Mouse (Mus musculus) MEL (cell line): ENCODE measurements around the gene Fam19a2. TPM values are rescaled to one million over a fixed set of nuclear protein-coding genes. Genes with fewer than 3 reads are reported as not detected.

Source experiments
- DNase-seq: peaks from one replicate; pipeline ENCODE4 v3.0.0; 2011; ENCODE audit warnings: low read depth, low spot score
- H3K27ac ChIP-seq: 2 replicates; pipeline ENCODE4 v1.5.1; 2012; ENCODE audit warnings: low read depth, mild to moderate bottlenecking, control low read depth, low read length, moderate library complexity; ENCODE audit not compliant: control insufficient read depth
- H3K27me3 ChIP-seq, 2 experiments: fragments of 150-350 bp in 1 of 2; sonication (generic) in 1 of 2; 2 replicates each; pipeline ENCODE4 v1.6.1; 2012; ENCODE audit warnings: low read length in 2 of 2, mild to moderate bottlenecking in 2 of 2, improper control_type of control experiment in 1 of 2, moderate library complexity in 1 of 2; ENCODE audit not compliant: insufficient read depth in 2 of 2, control insufficient read depth in 1 of 2
- H3K36me3 ChIP-seq, 2 experiments: 2 replicates each; pipeline ENCODE4 v1.6.1; 2012 to 2014; ENCODE audit warnings: low read length in 2 of 2, improper control_type of control experiment in 1 of 2, inconsistent platforms in 1 of 2, mild to moderate bottlenecking in 1 of 2; ENCODE audit not compliant: insufficient read depth in 2 of 2, control insufficient read depth in 1 of 2
- H3K4me1 ChIP-seq, 2 experiments: fragments of 150-350 bp in 1 of 2; sonication (generic) in 1 of 2; 2 replicates each; pipeline ENCODE4 v1.6.1; 2012; ENCODE audit warnings: low read length in 2 of 2, improper control_type of control experiment in 1 of 2, mild to moderate bottlenecking in 1 of 2; ENCODE audit not compliant: insufficient read depth in 2 of 2, control insufficient read depth in 1 of 2
- H3K4me3 ChIP-seq, 2 experiments: fragments of 150-350 bp in 1 of 2; sonication (generic) in 1 of 2; 2 replicates each; pipeline ENCODE4 v1.5.1; 2012; ENCODE audit warnings: low read depth in 2 of 2, low read length in 2 of 2, mild to moderate bottlenecking in 2 of 2, moderate library complexity in 2 of 2, control low read depth in 1 of 2, improper control_type of control experiment in 1 of 2; ENCODE audit not compliant: control insufficient read depth in 1 of 2, insufficient read depth in 1 of 2
- H3K79me2 ChIP-seq: 2 replicates; pipeline ENCODE4 v1.6.1; 2012; ENCODE audit warnings: mild to moderate bottlenecking, low read length, moderate library complexity; ENCODE audit not compliant: control insufficient read depth, poor library complexity, insufficient read depth
- H3K9ac ChIP-seq: 2 replicates; pipeline ENCODE4 v1.6.1; 2012; ENCODE audit warnings: low read depth, mild to moderate bottlenecking, control low read depth, low read length, moderate library complexity; ENCODE audit not compliant: control insufficient read depth, poor library complexity, severe bottlenecking
- H3K9me3 ChIP-seq: fragments of 150-350 bp; sonication (generic); replicated peaks from 2 replicates; pipeline ENCODE4 v1.6.1; 2012; ENCODE audit warnings: mild to moderate bottlenecking, low read length, improper control_type of control experiment, moderate library complexity; ENCODE audit not compliant: insufficient read depth
- CHD1 ChIP-seq: IDR thresholded peaks from 2 replicates; pipeline ENCODE4 v1.6.1; 2012; ENCODE audit warnings: low read depth, mild to moderate bottlenecking, inconsistent platforms, low read length, improper control_type of control experiment
- CHD2 ChIP-seq: IDR thresholded peaks from 2 replicates; pipeline ENCODE4 v1.6.1; 2011; ENCODE audit warnings: low read length, improper control_type of control experiment
- CTCF ChIP-seq, 3 experiments: IDR thresholded peaks in 2 of 3; conservative IDR thresholded peaks in 1 of 3; 2 replicates each; pipeline ENCODE4 v1.5.1; 2011 to 2012; ENCODE audit warnings: low read length in 3 of 3, low read depth in 2 of 3, mild to moderate bottlenecking in 2 of 3, improper control_type of control experiment in 1 of 3, inconsistent platforms in 1 of 3, mixed read lengths in 1 of 3, moderate library complexity in 1 of 3; ENCODE audit not compliant: control insufficient read depth in 1 of 3, insufficient read depth in 1 of 3, poor library complexity in 1 of 3, severe bottlenecking in 1 of 3
- E2F4 ChIP-seq: IDR thresholded peaks from 2 replicates; pipeline ENCODE4 v1.6.1; 2011; ENCODE audit warnings: low read depth, low read length, improper control_type of control experiment, borderline replicate concordance
- ELF1 ChIP-seq: IDR thresholded peaks from 2 replicates; pipeline ENCODE4 v1.6.1; 2014; ENCODE audit warnings: low read depth, mild to moderate bottlenecking, inconsistent platforms, low read length, improper control_type of control experiment, moderate library complexity
- EP300 ChIP-seq, 2 experiments: IDR thresholded peaks; 2 replicates each; pipeline ENCODE4 v1.6.1; 2011; ENCODE audit warnings: improper control_type of control experiment in 2 of 2, low read length in 2 of 2, low read depth in 1 of 2, mild to moderate bottlenecking in 1 of 2
- ETS1 ChIP-seq: IDR thresholded peaks from 2 replicates; pipeline ENCODE4 v1.6.1; 2012; ENCODE audit warnings: low read depth, mild to moderate bottlenecking, inconsistent platforms, low read length, improper control_type of control experiment, moderate library complexity
- GABPA ChIP-seq: IDR thresholded peaks from 2 replicates; pipeline ENCODE4 v1.6.1; 2012; ENCODE audit warnings: low read depth, mild to moderate bottlenecking, inconsistent platforms, low read length, improper control_type of control experiment, moderate library complexity
- GATA1 ChIP-seq: IDR thresholded peaks from 2 replicates; pipeline ENCODE4 v1.6.1; 2011; ENCODE audit warnings: low read depth, low read length, improper control_type of control experiment
- JUND ChIP-seq: IDR thresholded peaks from 2 replicates; pipeline ENCODE4 v1.6.1; 2011; ENCODE audit warnings: low read depth, mild to moderate bottlenecking, improper control_type of control experiment, low read length
- KAT2A ChIP-seq: conservative IDR thresholded peaks from 2 replicates; pipeline ENCODE4 v1.6.1; 2012; ENCODE audit warnings: low read depth, low read length, improper control_type of control experiment, inconsistent platforms
- MAFK ChIP-seq: IDR thresholded peaks from 2 replicates; pipeline ENCODE4 v1.6.1; 2011; ENCODE audit warnings: low read depth, mild to moderate bottlenecking, low read length, improper control_type of control experiment, borderline replicate concordance
- MAX ChIP-seq: IDR thresholded peaks from 2 replicates; pipeline ENCODE4 v1.6.1; 2011; ENCODE audit warnings: low read length, improper control_type of control experiment
- MXI1 ChIP-seq: IDR thresholded peaks from 2 replicates; pipeline ENCODE4 v1.6.1; 2011; ENCODE audit warnings: mild to moderate bottlenecking, low read depth, low read length, improper control_type of control experiment
- MYC ChIP-seq: IDR thresholded peaks from 2 replicates; pipeline ENCODE4 v1.6.1; 2011; ENCODE audit warnings: low read depth, mild to moderate bottlenecking, low read length, improper control_type of control experiment, moderate library complexity
- NELFE ChIP-seq: IDR thresholded peaks from 2 replicates; pipeline ENCODE4 v1.6.1; 2011; ENCODE audit warnings: low read depth, low read length, improper control_type of control experiment
- NRF1 ChIP-seq: IDR thresholded peaks from 2 replicates; pipeline ENCODE4 v1.6.1; 2014; ENCODE audit warnings: low read depth, mild to moderate bottlenecking, inconsistent platforms, low read length, improper control_type of control experiment, moderate library complexity; ENCODE audit not compliant: poor library complexity, insufficient read depth, severe bottlenecking
- POLR2A ChIP-seq, 2 experiments: IDR thresholded peaks; 2 replicates each; pipeline ENCODE4 v1.6.1; 2011 to 2012; ENCODE audit warnings: low read length in 2 of 2, mild to moderate bottlenecking in 2 of 2, control low read depth in 1 of 2, improper control_type of control experiment in 1 of 2, low read depth in 1 of 2, moderate library complexity in 1 of 2; ENCODE audit not compliant: control insufficient read depth in 1 of 2, insufficient read depth in 1 of 2, poor library complexity in 1 of 2
- POLR2AphosphoS2 ChIP-seq: IDR thresholded peaks from 2 replicates; pipeline ENCODE4 v1.6.1; 2011; ENCODE audit warnings: low read length, improper control_type of control experiment
- POLR2AphosphoS5 ChIP-seq: IDR thresholded peaks from 2 replicates; pipeline ENCODE4 v1.6.1; 2012; ENCODE audit warnings: low read depth, borderline replicate concordance, mild to moderate bottlenecking, inconsistent platforms, low read length, moderate library complexity, mixed read lengths
- RAD21 ChIP-seq: IDR thresholded peaks from 2 replicates; pipeline ENCODE4 v1.6.1; 2011; ENCODE audit warnings: mild to moderate bottlenecking, low read depth, low read length, improper control_type of control experiment
- RCOR1 ChIP-seq: IDR thresholded peaks from 2 replicates; pipeline ENCODE4 v1.6.1; 2012; ENCODE audit warnings: low read depth, mild to moderate bottlenecking, inconsistent platforms, low read length, improper control_type of control experiment
- TAL1 ChIP-seq: IDR thresholded peaks from 2 replicates; pipeline ENCODE4 v1.6.1; 2012; ENCODE audit warnings: mild to moderate bottlenecking, inconsistent platforms, low read length, moderate library complexity, mixed read lengths
- TBP ChIP-seq: IDR thresholded peaks from 2 replicates; pipeline ENCODE4 v1.8.0; 2011; ENCODE audit warnings: low read depth, low read length, improper control_type of control experiment
- USF1 ChIP-seq: IDR thresholded peaks from 2 replicates; pipeline ENCODE4 v1.6.1; 2014; ENCODE audit warnings: low read depth, mild to moderate bottlenecking, inconsistent platforms, low read length, improper control_type of control experiment, moderate library complexity
- ZC3H11A ChIP-seq: IDR thresholded peaks from 2 replicates; pipeline ENCODE4 v1.6.1; 2012; ENCODE audit warnings: low read depth, mild to moderate bottlenecking, inconsistent platforms, low read length, improper control_type of control experiment
- ZKSCAN1 ChIP-seq: IDR thresholded peaks from 2 replicates; pipeline ENCODE4 v1.6.1; 2012; ENCODE audit warnings: low read depth, mild to moderate bottlenecking, inconsistent platforms, low read length, improper control_type of control experiment, moderate library complexity
- ZMIZ1 ChIP-seq: IDR thresholded peaks from 2 replicates; pipeline ENCODE4 v1.6.1; 2012; ENCODE audit warnings: low read depth, mild to moderate bottlenecking, inconsistent platforms, low read length, improper control_type of control experiment, moderate library complexity
- polyA plus RNA-seq, 2 experiments: library from polyadenylated mRNA; stranded (reverse) in 1 of 2; unstranded in 1 of 2; fragments of >175 nt in 1 of 2; fragments of >200 nt in 1 of 2; gene quantifications; 2 replicates each; pipeline versions ENCODE4 v1.2.1 to v1.2.4; 2012; ENCODE audit warnings: low replicate concordance in 2 of 2, low read depth in 1 of 2; ENCODE audit not compliant: insufficient read length in 2 of 2, insufficient read depth in 1 of 2, missing spikeins in 1 of 2
- total RNA-seq: library from RNA; depleted of rRNA; stranded (reverse); fragments of 300-350 nt; gene quantifications from 2 replicates; pipeline ENCODE4 v1.2.3, GENCODE M21; 2012

Fam19a2 gene
- total and polyA plus RNA-seq, 3 experiments: not detected

GRCm38 (mm10) chr10:123748317-123748716 lies 484.5 kb downstream of the Fam19a2 start:
- Histone ChIP-seq H3K9me3 (no peaks in the 10 kb centered on the region), H3K27ac (no peak overlapping the region), H3K27me3 (no peaks in the 10 kb centered on the region), H3K79me2 (no peaks in the 10 kb centered on the region), H3K4me3 (no peak overlapping the region), H3K9ac (no peak overlapping the region), H3K4me1 (no peaks in the 10 kb centered on the region), H3K36me3 (no peaks in the 10 kb centered on the region)
- DNase-seq: no peak
- TF ChIP-seq NRF1: no peak
- TF ChIP-seq RAD21: no peak
- no peak for TF ChIP-seq JUND
- no peak for TF ChIP-seq KAT2A
- TF ChIP-seq E2F4: no peak
- TF ChIP-seq RCOR1: no peak
- no peak for TF ChIP-seq TBP
- no peak for TF ChIP-seq ETS1
- no peak for TF ChIP-seq POLR2AphosphoS2
- TF ChIP-seq CTCF (IDR thresholded peaks at IDR 0.05 in 2 of 3, conservative IDR thresholded peaks at IDR 0.05 in 1 of 3; ENCODE audit: control insufficient read depth in 1 of 3, insufficient read depth in 1 of 3, low read depth in 2 of 3, low read length in 3 of 3, poor library complexity in 1 of 3, severe bottlenecking in 1 of 3): no peak
- TF ChIP-seq MXI1: no peak
- no peak for TF ChIP-seq MAX
- TF ChIP-seq POLR2A (IDR thresholded peaks at IDR 0.05; ENCODE audit: control insufficient read depth in 1 of 2, insufficient read depth in 1 of 2, low read depth in 1 of 2, low read length in 2 of 2, poor library complexity in 1 of 2): no peak
- no peak for TF ChIP-seq MAFK
- no peak for TF ChIP-seq EP300 (IDR thresholded peaks at IDR 0.05; ENCODE audit: low read depth in 1 of 2, low read length in 2 of 2)
- no peak for TF ChIP-seq GATA1
- TF ChIP-seq CHD2: no peak
- no peak for TF ChIP-seq GABPA
- no peak for TF ChIP-seq MYC

GRCm38 (mm10) chr10:123751676-123752280 lies 488.0 kb downstream of the Fam19a2 start:
- Histone ChIP-seq H3K27ac (no peak overlapping the region), H3K9ac (no peak overlapping the region), H3K9me3 (no peaks in the 10 kb centered on the region), H3K27me3 (no peaks in the 10 kb centered on the region), H3K4me3 (no peak overlapping the region), H3K4me1 (no peaks in the 10 kb centered on the region)
- DNase-seq: no peak
- TF ChIP-seq ZMIZ1 (no peak), E2F4 (no peak), CHD2 (no peak), ZC3H11A (no peak), ELF1 (no peak), GABPA (no peak), MAX (no peak), CHD1 (no peak), KAT2A (no peak), POLR2AphosphoS5 (no peak), ZKSCAN1 (no peak), NELFE (no peak), MXI1 (no peak), JUND (no peak), POLR2A (IDR thresholded peaks at IDR 0.05; ENCODE audit: control insufficient read depth in 1 of 2, insufficient read depth in 1 of 2, low read depth in 1 of 2, low read length in 2 of 2, poor library complexity in 1 of 2) (no peak), USF1 (no peak), TBP (no peak), TAL1 (no peak)
- TF ChIP-seq, all 39 proteins: peak for 0
- Histone ChIP-seq H3K79me2 (no peaks in the 10 kb centered on the region), H3K36me3 (no peaks in the 10 kb centered on the region)
